Mouse (Mus musculus) kidney, postnatal 0 days (tissue): Measurements from ENCODE around the gene Sele. TPM values are rescaled to one million over a fixed set of nuclear protein-coding genes. Genes with fewer than 3 reads are reported as not detected.

Experiments used
- ATAC-seq: fragments of 200-750 bp; cut with Nextera tagmentation; replicated peaks from 2 replicates; pipeline ENCODE4 v1.8.0; 2017; ENCODE audit warnings: low read depth, moderate number of reproducible peaks, moderate TSS enrichment, moderate library complexity; ENCODE audit not compliant: low FRiP score
- DNase-seq: peaks from one replicate; pipeline ENCODE4 v3.0.0-alpha.2; 2016; ENCODE audit warnings: low spot score
- H3K27ac ChIP-seq: fragments of 300-500 bp; sonication (generic); 2 replicates; pipeline ENCODE4 v1.5.1; 2014; ENCODE audit warnings: mild to moderate bottlenecking
- H3K27me3 ChIP-seq: fragments of 300-500 bp; sonication (generic); 2 replicates; pipeline ENCODE4 v1.6.1; 2014; ENCODE audit warnings: low read length, mixed read lengths; ENCODE audit not compliant: insufficient read depth
- H3K36me3 ChIP-seq: fragments of 300-500 bp; sonication (generic); 2 replicates; pipeline ENCODE4 v1.6.1; 2014; ENCODE audit warnings: low read length, mixed read lengths; ENCODE audit not compliant: insufficient read depth
- H3K4me1 ChIP-seq: fragments of 300-500 bp; sonication (generic); replicated peaks from 2 replicates; pipeline ENCODE4 v1.6.1; 2014; ENCODE audit warnings: antibody characterized with exemption, low read length, mixed read lengths; ENCODE audit not compliant: insufficient read depth
- H3K4me2 ChIP-seq: fragments of 300-500 bp; sonication (generic); 2 replicates; pipeline ENCODE4 v1.6.1; 2014; ENCODE audit warnings: mild to moderate bottlenecking, low read length, moderate library complexity, mixed read lengths
- H3K4me3 ChIP-seq: fragments of 300-500 bp; sonication (generic); replicated peaks from 2 replicates; pipeline ENCODE4 v1.5.1; 2014; ENCODE audit warnings: low read depth, low read length
- H3K9ac ChIP-seq: fragments of 300-500 bp; sonication (generic); 2 replicates; pipeline ENCODE4 v1.6.1; 2014; ENCODE audit warnings: low read depth, low read length
- H3K9me3 ChIP-seq: fragments of 300-500 bp; sonication (generic); replicated peaks from 2 replicates; pipeline ENCODE4 v1.6.1; 2016; ENCODE audit warnings: low read length, inconsistent platforms, mixed read lengths
- CTCF ChIP-seq: IDR thresholded peaks from 2 replicates; pipeline ENCODE4 v1.5.1; 2016; ENCODE audit warnings: antibody characterized with exemption, low read depth, mild to moderate bottlenecking, moderate library complexity
- WGBS: fragments of 180-500 bp; shearing (Covaris S2); extraction: QIAGEN DNeasy Blood & Tissue Kit; methylation state at CpG from one replicate; pipeline ENCODE4 v1.1.7; 2014; 5-methylcytosine and 5-hydroxymethylcytosine counted together
- polyA plus RNA-seq: library from polyadenylated mRNA; unstranded; fragments of >200 nt; fragmentation: Nextera tagmentation; extraction: Ambion mirVana; gene quantifications from 2 replicates; pipeline ENCODE4 v1.2.1, GENCODE M21; 2015

Gene Sele
- polyA plus RNA-seq: 0.04 and 0.08 TPM in 2 replicates

- Histone ChIP-seq H3K4me2 (no peak within 1 kb of the TSS), H3K27me3 (no peaks in the 10 kb centered on the region), H3K9me3 (no peaks in the 10 kb centered on the region), H3K36me3 (no peaks in the 10 kb centered on the region), H3K4me1 (no peaks in the 10 kb centered on the region), H3K9ac (no peak within 1 kb of the TSS), H3K27ac (no peak within 1 kb of the TSS), H3K4me3 (no peak within 1 kb of the TSS)
- no peak for DNase-seq
- 52% methylated on average over 5 of the region's 5 CpGs for WGBS
- ATAC-seq: no peak
- no peak for TF ChIP-seq CTCF
These were observed at the start of gene Sele for GRCm38 (mm10) chr1:164047934-164048333. Gene Sele, plus strand, starts transcription at chr1:164048234.

DNA sequence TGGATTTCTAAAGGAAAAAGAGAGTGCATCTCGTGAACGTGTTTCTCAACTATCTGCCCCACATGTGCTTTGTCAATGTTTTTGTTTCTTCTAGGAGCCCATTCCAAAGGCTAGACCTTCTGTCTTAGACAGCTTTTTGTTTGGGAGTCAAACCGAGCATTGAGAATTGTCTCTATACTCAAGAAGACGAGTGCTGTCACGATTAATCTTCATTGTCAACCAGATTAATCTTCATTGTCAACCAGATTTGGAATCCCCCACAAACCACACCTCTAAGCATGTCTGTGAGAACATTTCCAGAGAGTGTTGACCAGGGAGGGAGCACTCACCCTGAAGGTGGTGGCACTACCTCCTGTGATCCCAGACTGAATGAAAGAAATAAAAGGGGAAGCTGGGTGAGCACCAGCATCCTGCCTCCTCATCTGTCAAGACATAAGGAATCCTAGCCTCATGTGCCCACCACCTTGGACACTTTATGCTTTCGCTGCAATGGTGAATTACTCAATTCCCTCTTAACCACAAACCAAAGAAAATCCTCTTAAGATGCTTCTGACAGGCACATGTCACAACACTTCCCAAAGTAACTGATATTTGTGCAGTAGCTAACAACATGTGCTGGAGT lies 46.1 kb upstream of the Sele start:
- H3K4me1 ChIP-seq: no peaks in the 10 kb centered on the region
- H3K27me3 ChIP-seq: no peaks in the 10 kb centered on the region
- DNase-seq (no peak), ATAC-seq (no peak)
- no peaks in the 10 kb centered on the region for H3K36me3 ChIP-seq
- H3K4me2 ChIP-seq: no peak overlapping the region
- no peak for TF ChIP-seq CTCF
- no peak overlapping the region for H3K4me3 ChIP-seq
- H3K9ac ChIP-seq: no peak overlapping the region
- H3K9me3 ChIP-seq: no peaks in the 10 kb centered on the region
- H3K27ac ChIP-seq: no peak overlapping the region
- 79% methylated on average over 6 of the region's 6 CpGs for WGBS

DNA sequence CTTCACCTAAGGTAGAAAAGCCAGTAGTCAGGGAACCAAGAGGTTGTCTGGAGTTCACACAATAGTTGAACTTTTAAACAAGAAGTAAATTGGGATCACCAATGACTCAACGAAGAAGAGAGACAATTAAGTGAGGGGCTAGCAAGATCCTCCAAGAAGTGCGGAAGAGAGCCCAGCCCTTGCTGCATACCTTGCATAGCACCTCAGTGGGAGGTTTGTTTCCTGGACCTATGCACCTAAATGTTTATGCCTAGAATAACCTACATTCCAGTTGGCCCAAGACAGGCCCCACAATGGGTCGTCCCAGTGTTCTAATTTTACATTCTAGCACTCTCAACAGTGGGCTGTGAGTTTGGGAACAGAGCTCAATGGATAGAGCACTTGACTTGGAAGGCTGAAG lies 43.7 kb upstream of the Sele start:
- no peak for TF ChIP-seq CTCF
- H3K36me3 ChIP-seq: no peaks in the 10 kb centered on the region
- no peak overlapping the region for H3K4me3 ChIP-seq
- H3K27ac ChIP-seq: no peak overlapping the region
- H3K4me1 ChIP-seq: no peaks in the 10 kb centered on the region
- no peak overlapping the region for H3K4me2 ChIP-seq
- no peak overlapping the region for H3K9ac ChIP-seq
- 72% methylated on average over 3 of the region's 3 CpGs for WGBS
- ATAC-seq (no peak), DNase-seq (no peak)
- H3K27me3 ChIP-seq: no peaks in the 10 kb centered on the region
- H3K9me3 ChIP-seq: no peaks in the 10 kb centered on the region

DNA sequence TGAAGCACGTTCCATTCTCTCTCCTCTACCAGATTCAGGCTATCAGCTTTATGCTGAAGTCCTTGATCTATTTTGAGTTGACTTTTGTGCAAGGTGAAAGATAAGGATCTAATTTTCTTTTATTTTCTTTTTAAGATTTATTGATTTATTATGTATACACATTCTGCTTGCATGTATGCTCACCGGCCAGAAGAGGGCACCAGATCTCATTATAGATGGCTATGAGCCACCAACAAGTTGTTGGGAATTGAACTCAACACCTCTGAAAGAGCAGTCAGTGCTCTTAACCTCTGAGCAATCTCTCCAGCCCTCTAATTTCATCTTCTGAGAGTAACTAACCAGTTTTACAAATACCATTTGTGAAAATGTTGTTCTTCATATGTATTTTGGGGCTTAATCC lies 38.8 kb upstream of the Sele start:
- no peaks in the 10 kb centered on the region for H3K36me3 ChIP-seq
- no peak overlapping the region for H3K9ac ChIP-seq
- H3K9me3 ChIP-seq: no peaks in the 10 kb centered on the region
- TF ChIP-seq CTCF: peak; percentile 84
- no peak overlapping the region for H3K27ac ChIP-seq
- no peaks in the 10 kb centered on the region for H3K27me3 ChIP-seq
- H3K4me1 ChIP-seq: no peaks in the 10 kb centered on the region
- H3K4me3 ChIP-seq: no peak overlapping the region
- ATAC-seq: no peak
- H3K4me2 ChIP-seq: no peak overlapping the region
- peak; percentile 42 for DNase-seq
- 33% methylated on average over 2 of the region's 2 CpGs for WGBS

- Histone ChIP-seq H3K27ac (no peak overlapping the region), H3K9me3 (no peaks in the 10 kb centered on the region), H3K4me2 (no peak overlapping the region), H3K4me3 (no peak overlapping the region), H3K9ac (no peak overlapping the region), H3K4me1 (0 out of 2 replicates have a peak, but pooled peaks cover 4% of the 10 kb centered on the region), H3K27me3 (no peaks in the 10 kb centered on the region), H3K36me3 (no peaks in the 10 kb centered on the region)
- ATAC-seq (no peak), DNase-seq (no peak)
- no peak for TF ChIP-seq CTCF
- 28% methylated on average over 1 of the region's 1 CpGs for WGBS
These were observed 33.4 kb upstream of the Sele start for GRCm38 (mm10) chr1:164014616-164015015.

DNA sequence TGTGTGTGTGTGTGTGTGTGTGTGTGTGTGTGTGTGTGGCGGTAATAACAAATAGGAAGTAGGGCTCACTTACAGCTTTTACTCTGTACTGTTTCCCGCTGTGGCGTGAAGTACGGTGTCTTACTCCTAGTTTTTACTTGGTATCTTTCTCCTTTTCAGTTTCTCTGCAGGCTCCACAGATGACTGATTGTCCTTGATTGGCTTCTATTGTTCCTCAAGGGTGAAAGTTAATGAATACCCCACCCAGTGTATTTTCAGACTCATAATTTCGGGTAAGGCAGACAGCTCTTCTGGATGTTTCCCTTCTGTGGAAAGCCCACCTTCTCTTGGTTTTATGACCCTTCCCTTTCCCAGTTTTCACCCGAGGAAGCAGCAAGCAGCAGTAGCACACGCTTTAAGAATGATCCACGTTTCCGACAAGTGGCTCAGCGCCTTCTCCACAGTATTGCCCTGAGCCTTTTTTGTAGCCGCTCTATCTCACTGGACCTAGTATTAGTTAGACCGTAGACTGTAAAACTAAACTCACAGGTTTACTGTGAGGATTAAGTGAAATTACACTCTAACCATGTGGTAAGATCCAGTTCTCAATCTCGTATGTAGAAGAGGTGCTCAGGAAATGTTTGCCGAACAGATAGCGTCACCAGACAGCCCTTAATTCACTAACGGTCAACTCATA lies 29.7 kb upstream of the Sele start:
- Histone ChIP-seq H3K36me3 (no peaks in the 10 kb centered on the region), H3K9me3 (no peaks in the 10 kb centered on the region), H3K9ac (no peak overlapping the region), H3K4me3 (no peak overlapping the region), H3K4me2 (peak overlapping the region; percentile 43), H3K27me3 (no peaks in the 10 kb centered on the region), H3K27ac (peak overlapping the region; percentile 36), H3K4me1 (0 out of 2 replicates have a peak, but pooled peaks cover 4% of the 10 kb centered on the region)
- ATAC-seq (no peak), DNase-seq (no peak)
- no peak for TF ChIP-seq CTCF
- WGBS: 58% methylated on average over 16 of the region's 16 CpGs
